Mouse (Mus musculus) left cerebral cortex, postnatal 10 days (tissue): Measurements from ENCODE around the gene Rcan2. TPM values are rescaled to one million over a fixed set of nuclear protein-coding genes. Genes with fewer than 3 reads are reported as not detected.

ENCODE experiments used
- total RNA-seq, 2 experiments: library from RNA; stranded (reverse); gene quantifications; 2 replicates each; pipeline ENCODE4 v1.2.3; 2021

Rcan2 gene
- total RNA-seq, 2 experiments from 2014 or later, result 65.5 to 70.4 TPM

Other genes starting within 250 kb of the Rcan2 start
- gene Pla2g7, start 233.3 kb upstream of the Rcan2 start, total RNA-seq, result 10 to 100 TPM; 48.4 to 51.9 TPM
- 1 to 10 TPM; 1.4 to 2.2 TPM for gene Tdrd6, start 171.1 kb upstream of the Rcan2 start, total RNA-seq
- 10 to 100 TPM; 39.5 to 40.9 TPM for gene Slc25a27, start 134.1 kb upstream of the Rcan2 start, total RNA-seq
- gene Cyp39a1, start 133.9 kb upstream of the Rcan2 start, total RNA-seq, result 1 to 10 TPM; 1.4 to 1.7 TPM